Mouse (Mus musculus) bone marrow macrophage, adult 2 months (primary cell): ENCODE measurements around the gene Wdr20.

Experiments
- CTCF ChIP-seq: IDR thresholded peaks from 2 replicates; pipeline ENCODE4 v1.5.1; 2012; ENCODE audit warnings: low read depth, mild to moderate bottlenecking, low read length, moderate library complexity
- POLR2A ChIP-seq: IDR thresholded peaks from 2 replicates; pipeline ENCODE4 v1.6.1; 2012; ENCODE audit warnings: mild to moderate bottlenecking, low read depth, low read length, borderline replicate concordance

DNA sequence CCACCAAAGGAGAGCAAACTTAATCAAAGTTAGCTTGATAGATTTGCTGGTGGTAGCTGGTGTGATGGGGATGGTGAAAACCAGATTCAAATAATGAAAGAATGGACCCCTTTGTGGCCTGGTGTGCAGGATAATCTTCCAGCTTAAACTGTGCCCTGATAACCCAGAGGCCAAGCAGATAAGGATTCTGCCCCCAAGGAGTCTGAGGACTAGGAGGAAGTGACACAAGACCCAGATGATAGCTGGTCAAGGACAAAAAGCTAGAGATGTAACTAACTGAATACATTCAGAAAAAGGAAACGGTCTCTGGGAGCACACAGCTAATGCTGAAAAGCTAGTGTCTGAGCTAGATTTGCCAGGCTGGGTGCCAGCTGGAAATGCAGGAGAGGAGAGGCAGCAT lies 114.2 kb downstream of the Wdr20 start:
- TF ChIP-seq POLR2A (no peak), CTCF (no peak)
